In genomic region chr2:142163506-142164275, GRCm38 (mm10) we compare ENCODE assay signal across 13 mouse cellular contexts.
DNase-seq lines count a peak whose midpoint lies in the region; ATAC-seq lines count a peak whose summit lies in the region.
"Had no signal": no experiment of that assay in that cellular context is flagged by ENCODE, and none has a peak within 500 bp of the region (broad histone marks: within the 10 kb centered on the region; RNA-seq: fewer than 3 reads in every experiment).

No protein-coding gene starts in this region.

- H3K4me3 ChIP-seq in limb, embryonic 12.5 days (replicated peaks), result no peak overlapping the region
- no peak overlapping the region for H3K4me3 ChIP-seq in limb, embryonic 10.5 days
- H3K4me3 ChIP-seq in hindbrain, embryonic 11.5 days (ENCODE audit: low read depth, low read length), result no peak overlapping the region
- H3K4me3 ChIP-seq in neural tube, embryonic 12.5 days, result no peak overlapping the region
- H3K4me3 ChIP-seq: heart, embryonic 10.5 days had no signal

- H3K4me2 ChIP-seq in limb, embryonic 12.5 days, result no peak overlapping the region
- 0 out of 2 replicates have a peak overlapping the region, but pooled peaks have one; percentile 11 for H3K4me2 ChIP-seq in hindbrain, embryonic 11.5 days (replicated peaks; ENCODE audit: low read depth, low read length)
- peak overlapping the region; percentile 39 for H3K4me2 ChIP-seq in neural tube, embryonic 12.5 days (replicated peaks)

- DNase-seq in limb, embryonic 10.5 days (ENCODE audit: low spot score), result no peak
- DNase-seq in brain, embryonic 18.5 days (ENCODE audit: low read depth, low spot score), result peak; percentile 37
- DNase-seq in hindbrain, embryonic 11.5 days (ENCODE audit: low spot score), result peak; percentile 53
- no peak for DNase-seq in thymus, postnatal 4 days
- no peak for DNase-seq in liver
- DNase-seq: B cell, adult 2 months; liver, postnatal 0 days had no signal

- H3K9me3 ChIP-seq in limb, embryonic 12.5 days, result no peaks in the 10 kb centered on the region
- H3K9me3 ChIP-seq in limb, embryonic 10.5 days (replicated peaks), result no peaks in the 10 kb centered on the region
- no peaks in the 10 kb centered on the region for H3K9me3 ChIP-seq in hindbrain, embryonic 11.5 days (ENCODE audit: control insufficient read depth, low read length)
- H3K9me3 ChIP-seq in neural tube, embryonic 12.5 days, result no peaks in the 10 kb centered on the region
- H3K9me3 ChIP-seq: heart, embryonic 10.5 days had no signal

- H3K27ac ChIP-seq in limb, embryonic 12.5 days, result no peak overlapping the region
- H3K27ac ChIP-seq in limb, embryonic 10.5 days, result no peak overlapping the region
- H3K27ac ChIP-seq in hindbrain, embryonic 11.5 days (ENCODE audit: low read depth, low read length), result 0 out of 2 replicates have a peak overlapping the region, but pooled peaks have one; percentile 7
- no peak overlapping the region for H3K27ac ChIP-seq in neural tube, embryonic 12.5 days
- H3K27ac ChIP-seq: heart, embryonic 10.5 days had no signal

- H3K9ac ChIP-seq in limb, embryonic 12.5 days (replicated peaks), result no peak overlapping the region
- H3K9ac ChIP-seq in hindbrain, embryonic 11.5 days (ENCODE audit: low read depth, low read length), result no peak overlapping the region
- no peak overlapping the region for H3K9ac ChIP-seq in neural tube, embryonic 12.5 days
- H3K9ac ChIP-seq: liver, postnatal 0 days had no signal

- no peaks in the 10 kb centered on the region for H3K27me3 ChIP-seq in limb, embryonic 12.5 days
- H3K27me3 ChIP-seq in limb, embryonic 10.5 days (ENCODE audit: low read depth, poor library complexity, severe bottlenecking), result no peaks in the 10 kb centered on the region
- no peaks in the 10 kb centered on the region for H3K27me3 ChIP-seq in hindbrain, embryonic 11.5 days (ENCODE audit: control insufficient read depth, insufficient read depth, low read length)
- H3K27me3 ChIP-seq in neural tube, embryonic 12.5 days (replicated peaks), result no peaks in the 10 kb centered on the region
- H3K27me3 ChIP-seq: Patski had no signal

- no peaks in the 10 kb centered on the region for H3K36me3 ChIP-seq in limb, embryonic 12.5 days
- H3K36me3 ChIP-seq in limb, embryonic 10.5 days, result no peaks in the 10 kb centered on the region
- H3K36me3 ChIP-seq in hindbrain, embryonic 11.5 days (ENCODE audit: control insufficient read depth, insufficient read depth, low read length), result no peaks in the 10 kb centered on the region
- no peaks in the 10 kb centered on the region for H3K36me3 ChIP-seq in neural tube, embryonic 12.5 days
- H3K36me3 ChIP-seq: heart, embryonic 10.5 days had no signal

- ATAC-seq in limb, embryonic 12.5 days (ENCODE audit: insufficient number of reproducible peaks, insufficient read depth, low FRiP score, low TSS enrichment, low read depth), result peak; percentile 31; the same call in 1 of the 2 replicates
- peak; percentile 91 for ATAC-seq in hindbrain, embryonic 11.5 days (ENCODE audit: low FRiP score)
- peak; percentile 86 for ATAC-seq in neural tube, embryonic 12.5 days (ENCODE audit: low FRiP score, low read depth)
- no peak for ATAC-seq in activated CD4-positive, CD25-positive, alpha-beta regulatory T cell, adult 4 months
- ATAC-seq: intestine, embryonic 16.5 days; liver, postnatal 0 days; Patski had no signal

- WGBS in limb, embryonic 12.5 days, result 36% methylated on average over 10 of the region's 10 CpGs
- 41% methylated on average over 10 of the region's 10 CpGs for WGBS in limb, embryonic 10.5 days
- 19% methylated on average over 10 of the region's 10 CpGs for WGBS in hindbrain, embryonic 11.5 days
- 18% methylated on average over 10 of the region's 10 CpGs for WGBS in neural tube, embryonic 12.5 days

- H3K4me1 ChIP-seq in limb, embryonic 12.5 days (replicated peaks), result no peaks in the 10 kb centered on the region
- peaks cover 8% of the 10 kb centered on the region for H3K4me1 ChIP-seq in limb, embryonic 10.5 days
- 0 out of 2 replicates have a peak, but pooled peaks cover 3% of the 10 kb centered on the region for H3K4me1 ChIP-seq in hindbrain, embryonic 11.5 days (replicated peaks; ENCODE audit: control insufficient read depth, insufficient read depth, low read length)
- 0 out of 2 replicates have a peak, but pooled peaks cover 3% of the 10 kb centered on the region for H3K4me1 ChIP-seq in neural tube, embryonic 12.5 days
- H3K4me1 ChIP-seq: heart, embryonic 10.5 days had no signal

Comparison
In these comparisons a context has a peak if more than half of its experiments do, and no peak if none do; other contexts are left out.
1. DNase-seq: peak in brain, embryonic 18.5 days (single experiment) and hindbrain, embryonic 11.5 days (single experiment); none in limb, embryonic 10.5 days (single experiment), thymus, postnatal 4 days (single experiment) and liver (single experiment).